Mouse (Mus musculus) myocyte (in vitro differentiated cells): ENCODE data around the gene Spsb1.

ENCODE experiments used
- E2F4 ChIP-seq: IDR thresholded peaks from one replicate; pipeline ENCODE4 v1.6.1; 2011; ENCODE audit warnings: mild to moderate bottlenecking, control low read depth, moderate library complexity; ENCODE audit not compliant: insufficient read depth
- POLR2A ChIP-seq: IDR thresholded peaks from one replicate; pipeline ENCODE4 v1.6.1; 2011; ENCODE audit warnings: low read depth, mild to moderate bottlenecking, control low read depth, moderate library complexity; ENCODE audit not compliant: insufficient read length
- POLR2AphosphoS2 ChIP-seq: IDR thresholded peaks from one replicate; pipeline ENCODE4 v1.6.1; 2011; ENCODE audit warnings: low read depth, control low read depth; ENCODE audit not compliant: insufficient read length

DNA sequence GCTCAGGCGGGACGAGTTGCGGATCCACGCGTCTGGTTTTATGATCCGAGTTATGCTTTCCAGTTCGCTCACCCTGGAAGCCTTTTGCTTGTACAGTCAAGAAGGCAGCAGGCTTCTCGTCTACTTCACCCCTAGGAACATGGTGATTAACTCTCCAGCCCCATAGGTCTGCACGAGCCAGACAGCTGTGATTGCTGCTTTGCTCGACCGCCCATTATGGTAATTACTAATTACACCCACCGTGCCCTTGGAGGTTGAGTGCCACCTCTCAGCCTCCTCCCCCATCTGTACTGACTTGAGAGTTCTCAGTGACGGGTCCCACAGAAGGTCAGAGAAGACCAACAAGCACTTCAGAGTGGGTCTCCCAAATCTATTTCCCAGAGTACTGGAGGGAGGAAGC lies 5.2 kb downstream of the Spsb1 start:
- TF ChIP-seq POLR2AphosphoS2 (no peak), E2F4 (no peak), POLR2A (no peak)
